Mouse (Mus musculus): ENCODE results near the gene Srd5a1.

DNA sequence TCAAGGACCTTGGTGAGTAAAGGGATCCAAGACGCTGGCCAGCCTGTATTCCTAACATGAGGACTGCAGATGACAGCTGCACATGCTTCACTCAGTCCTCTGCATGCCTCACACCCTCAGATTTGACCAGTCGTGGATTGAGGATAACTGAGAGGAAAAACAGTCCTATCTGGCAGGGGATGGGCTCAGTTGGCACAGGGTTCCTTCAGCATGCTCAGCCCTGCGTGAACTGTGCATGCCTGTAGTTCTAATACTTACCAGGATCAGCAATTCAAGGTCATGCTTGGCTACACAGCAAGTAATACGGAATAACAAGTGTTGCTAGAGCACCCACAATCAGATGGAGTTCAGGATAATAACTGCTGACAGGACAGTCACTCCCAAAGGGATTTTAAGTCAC is 20.4 kb upstream of the Srd5a1 start:
- TF ChIP-seq CTCF (IDR thresholded peaks at IDR 0.05; ENCODE audit: low read depth, low read length), result no peak
- no peak for TF ChIP-seq POLR2A (IDR thresholded peaks at IDR 0.05; ENCODE audit: extremely low read depth, insufficient read depth, low read length)
